Mouse (Mus musculus): Measurements from ENCODE around the gene Nrcam. TPM values are rescaled to one million over a fixed set of nuclear protein-coding genes. Genes with fewer than 3 reads are reported as not detected.

Nrcam gene
- polyA plus RNA-seq, 1 experiment from 2014 or later: 5.1 TPM

- Histone ChIP-seq H3K36me3 (ENCODE audit: insufficient read depth, low read length) (no peaks in the 10 kb centered on the region), H3K27ac (no peak overlapping the region), H3K4me2 (ENCODE audit: low read length) (no peak overlapping the region), H3K9me3 (replicated peaks; ENCODE audit: low read length) (no peaks in the 10 kb centered on the region), H3K9ac (ENCODE audit: low read depth, low read length) (no peak overlapping the region), H3K4me1 (replicated peaks; ENCODE audit: insufficient read depth, low read length) (no peaks in the 10 kb centered on the region), H3K27me3 (ENCODE audit: insufficient read depth, low read length) (no peaks in the 10 kb centered on the region), H3K4me3 (replicated peaks; ENCODE audit: low read depth, low read length) (no peak overlapping the region)
- DNase-seq (ENCODE audit: low spot score) (no peak), ATAC-seq (replicated peaks; ENCODE audit: low FRiP score, low read depth) (no peak)
- 79% methylated on average over 13 of the region's 13 CpGs for WGBS
- TF ChIP-seq CTCF (IDR thresholded peaks at IDR 0.05; ENCODE audit: low read depth): no peak
Observed at GRCm38 (mm10) chr12:44437046-44437827, 108.6 kb downstream of the Nrcam start.

GRCm38 (mm10) chr12:44438884-44439283 lies 110.2 kb downstream of the Nrcam start:
- H3K27me3 ChIP-seq (ENCODE audit: insufficient read depth, low read length): no peaks in the 10 kb centered on the region
- WGBS: 11% methylated on average over 8 of the region's 8 CpGs
- no peak for DNase-seq (ENCODE audit: low spot score)
- H3K4me3 ChIP-seq (replicated peaks; ENCODE audit: low read depth, low read length): no peak overlapping the region
- H3K4me1 ChIP-seq (replicated peaks; ENCODE audit: insufficient read depth, low read length): no peaks in the 10 kb centered on the region
- no peak for TF ChIP-seq CTCF (IDR thresholded peaks at IDR 0.05; ENCODE audit: low read depth)
- no peaks in the 10 kb centered on the region for H3K9me3 ChIP-seq (replicated peaks; ENCODE audit: low read length)
- H3K9ac ChIP-seq (ENCODE audit: low read depth, low read length): no peak overlapping the region
- H3K27ac ChIP-seq: no peak overlapping the region
- no peaks in the 10 kb centered on the region for H3K36me3 ChIP-seq (ENCODE audit: insufficient read depth, low read length)
- no peak for ATAC-seq (replicated peaks; ENCODE audit: low FRiP score, low read depth)
- peak overlapping the region; percentile 3; the same call in 1 of the 2 replicates for H3K4me2 ChIP-seq (ENCODE audit: low read length)

GRCm38 (mm10) chr12:44440230-44440629 lies 111.5 kb downstream of the Nrcam start:
- DNase-seq (ENCODE audit: low spot score) (no peak), ATAC-seq (replicated peaks; ENCODE audit: low FRiP score, low read depth) (no peak)
- no peak overlapping the region for H3K9ac ChIP-seq (ENCODE audit: low read depth, low read length)
- no peak overlapping the region for H3K27ac ChIP-seq
- TF ChIP-seq CTCF (IDR thresholded peaks at IDR 0.05; ENCODE audit: low read depth): no peak
- H3K36me3 ChIP-seq (ENCODE audit: insufficient read depth, low read length): no peaks in the 10 kb centered on the region
- H3K9me3 ChIP-seq (replicated peaks; ENCODE audit: low read length): no peaks in the 10 kb centered on the region
- WGBS: 51% methylated on average over 4 of the region's 4 CpGs
- no peak overlapping the region for H3K4me2 ChIP-seq (ENCODE audit: low read length)
- H3K4me1 ChIP-seq (replicated peaks; ENCODE audit: insufficient read depth, low read length): no peaks in the 10 kb centered on the region
- no peaks in the 10 kb centered on the region for H3K27me3 ChIP-seq (ENCODE audit: insufficient read depth, low read length)
- H3K4me3 ChIP-seq (replicated peaks; ENCODE audit: low read depth, low read length): no peak overlapping the region

GRCm38 (mm10) chr12:44450930-44451329 lies 122.2 kb downstream of the Nrcam start:
- H3K4me1 ChIP-seq (replicated peaks; ENCODE audit: insufficient read depth, low read length): no peaks in the 10 kb centered on the region
- H3K9me3 ChIP-seq (replicated peaks; ENCODE audit: low read length): no peaks in the 10 kb centered on the region
- H3K4me3 ChIP-seq (replicated peaks; ENCODE audit: low read depth, low read length): no peak overlapping the region
- no peak for TF ChIP-seq CTCF (IDR thresholded peaks at IDR 0.05; ENCODE audit: low read depth)
- DNase-seq (ENCODE audit: low spot score) (no peak), ATAC-seq (replicated peaks; ENCODE audit: low FRiP score, low read depth) (no peak)
- no peaks in the 10 kb centered on the region for H3K36me3 ChIP-seq (ENCODE audit: insufficient read depth, low read length)
- no peaks in the 10 kb centered on the region for H3K27me3 ChIP-seq (ENCODE audit: insufficient read depth, low read length)
- H3K4me2 ChIP-seq (ENCODE audit: low read length): no peak overlapping the region
- H3K27ac ChIP-seq: no peak overlapping the region
- no peak overlapping the region for H3K9ac ChIP-seq (ENCODE audit: low read depth, low read length)
- 82% methylated on average over 6 of the region's 6 CpGs for WGBS

- ATAC-seq (replicated peaks; ENCODE audit: low FRiP score, low read depth) (no peak), DNase-seq (ENCODE audit: low spot score) (no peak)
- H3K27me3 ChIP-seq (ENCODE audit: insufficient read depth, low read length): no peaks in the 10 kb centered on the region
- no peak overlapping the region for H3K27ac ChIP-seq
- H3K36me3 ChIP-seq (ENCODE audit: insufficient read depth, low read length): no peaks in the 10 kb centered on the region
- TF ChIP-seq CTCF (IDR thresholded peaks at IDR 0.05; ENCODE audit: low read depth): peak; percentile 51; the same call in 1 of the 2 replicates
- no peaks in the 10 kb centered on the region for H3K9me3 ChIP-seq (replicated peaks; ENCODE audit: low read length)
- H3K9ac ChIP-seq (ENCODE audit: low read depth, low read length): no peak overlapping the region
- no peak overlapping the region for H3K4me3 ChIP-seq (replicated peaks; ENCODE audit: low read depth, low read length)
- H3K4me2 ChIP-seq (ENCODE audit: low read length): no peak overlapping the region
- no peaks in the 10 kb centered on the region for H3K4me1 ChIP-seq (replicated peaks; ENCODE audit: insufficient read depth, low read length)
- 72% methylated on average over 1 of the region's 1 CpGs for WGBS
Observed at GRCm38 (mm10) chr12:44451742-44452141, 123.1 kb downstream of the Nrcam start.

- H3K4me2 ChIP-seq (ENCODE audit: low read length): no peak overlapping the region
- no peaks in the 10 kb centered on the region for H3K27me3 ChIP-seq (ENCODE audit: insufficient read depth, low read length)
- WGBS: 89% methylated on average over 4 of the region's 4 CpGs
- no peak overlapping the region for H3K4me3 ChIP-seq (replicated peaks; ENCODE audit: low read depth, low read length)
- H3K36me3 ChIP-seq (ENCODE audit: insufficient read depth, low read length): no peaks in the 10 kb centered on the region
- no peaks in the 10 kb centered on the region for H3K9me3 ChIP-seq (replicated peaks; ENCODE audit: low read length)
- no peak for ATAC-seq (replicated peaks; ENCODE audit: low FRiP score, low read depth)
- H3K27ac ChIP-seq: no peak overlapping the region
- no peaks in the 10 kb centered on the region for H3K4me1 ChIP-seq (replicated peaks; ENCODE audit: insufficient read depth, low read length)
- no peak overlapping the region for H3K9ac ChIP-seq (ENCODE audit: low read depth, low read length)
- TF ChIP-seq CTCF (IDR thresholded peaks at IDR 0.05; ENCODE audit: low read depth): no peak
- no peak for DNase-seq (ENCODE audit: low spot score)
Observed at GRCm38 (mm10) chr12:44453791-44454190, 125.1 kb downstream of the Nrcam start.
